Mouse (Mus musculus) kidney, postnatal 25 days (tissue): ENCODE results near the gene Tex45.

Source experiments
- DNase-seq, 2 experiments: peaks; one replicate each; pipeline ENCODE4 v3.0.0; 2021; ENCODE audit warnings: mixed read lengths in 2 of 2

Gene Tex45

GRCm38 (mm10) chr8:3470562-3470961 lies at the start of gene Tex45:
Tex45 (plus strand) TSS chr8:3470862.
- no peak for DNase-seq

- DNase-seq: no peak
These were observed 49.2 kb upstream of the Tex45 start for GRCm38 (mm10) chr8:3421507-3421906.

- DNase-seq: no peak
These were observed 45.4 kb upstream of the Tex45 start for GRCm38 (mm10) chr8:3425217-3425616.

DNA sequence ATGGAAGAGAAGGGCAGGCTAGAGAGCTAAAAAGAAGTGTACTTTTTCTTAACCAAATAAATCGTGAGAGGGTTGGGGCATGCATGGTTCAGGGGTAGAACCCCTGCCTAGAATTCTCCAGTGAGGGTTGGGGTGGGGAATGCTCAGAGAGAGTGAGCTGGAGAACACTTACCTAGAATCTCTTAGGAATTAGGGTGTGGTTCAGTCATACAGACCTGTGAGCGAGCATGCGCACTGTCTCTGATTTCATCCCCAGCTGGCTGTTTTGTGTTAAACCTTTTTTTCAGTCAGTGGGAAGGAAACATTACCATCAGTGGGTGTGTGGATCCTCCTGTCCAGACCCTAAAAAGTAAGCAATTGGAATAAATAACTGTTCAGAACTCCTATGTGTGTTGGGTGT lies 44.5 kb upstream of the Tex45 start:
- DNase-seq: no peak

GRCm38 (mm10) chr8:3428426-3428825 lies 42.2 kb upstream of the Tex45 start:
- DNase-seq: no peak

GRCm38 (mm10) chr8:3429966-3430365 lies 40.7 kb upstream of the Tex45 start:
- DNase-seq: peak; percentile 76 to 84

DNA sequence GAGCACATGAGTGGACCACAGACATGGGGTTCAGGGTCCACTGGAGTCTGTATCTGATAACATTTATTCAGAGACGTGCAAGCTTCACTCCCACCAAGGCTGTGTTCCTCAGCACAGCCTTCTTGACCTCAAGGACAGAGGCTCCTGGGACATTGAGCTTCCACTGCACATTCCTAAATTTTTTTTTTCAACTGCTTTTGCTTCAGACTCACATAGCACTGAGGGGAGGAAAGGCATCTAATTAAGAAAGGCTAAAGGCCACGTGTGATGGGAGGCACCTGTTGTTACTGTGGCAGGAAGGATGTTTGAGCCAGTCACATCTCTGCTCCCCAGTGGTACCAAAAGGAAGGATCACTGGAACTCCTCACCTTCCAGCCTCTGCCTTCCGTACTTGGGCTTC lies 39.5 kb upstream of the Tex45 start:
- DNase-seq: no peak

GRCm38 (mm10) chr8:3436492-3436891 lies 34.2 kb upstream of the Tex45 start:
- no peak for DNase-seq

DNA sequence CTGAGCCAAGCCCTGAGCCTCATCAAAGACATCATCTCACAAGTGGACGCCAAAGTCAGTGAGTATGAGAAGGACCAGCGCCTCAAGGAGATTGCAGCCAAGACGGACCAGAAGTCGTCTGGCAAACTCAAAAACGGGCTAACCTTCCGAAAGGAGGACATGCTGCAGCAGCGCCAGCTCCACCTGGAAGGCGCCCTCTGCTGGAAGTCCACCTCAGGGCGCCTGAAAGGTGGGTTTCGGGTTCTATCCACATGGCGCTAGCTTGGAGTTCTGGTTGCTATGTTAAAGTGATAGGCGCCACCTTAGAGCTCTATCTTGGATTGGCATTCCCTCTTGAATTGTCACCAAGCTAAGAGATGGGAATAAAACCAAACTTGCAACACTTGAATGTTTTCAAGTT lies 31.2 kb upstream of the Tex45 start:
- no peak for DNase-seq

DNA sequence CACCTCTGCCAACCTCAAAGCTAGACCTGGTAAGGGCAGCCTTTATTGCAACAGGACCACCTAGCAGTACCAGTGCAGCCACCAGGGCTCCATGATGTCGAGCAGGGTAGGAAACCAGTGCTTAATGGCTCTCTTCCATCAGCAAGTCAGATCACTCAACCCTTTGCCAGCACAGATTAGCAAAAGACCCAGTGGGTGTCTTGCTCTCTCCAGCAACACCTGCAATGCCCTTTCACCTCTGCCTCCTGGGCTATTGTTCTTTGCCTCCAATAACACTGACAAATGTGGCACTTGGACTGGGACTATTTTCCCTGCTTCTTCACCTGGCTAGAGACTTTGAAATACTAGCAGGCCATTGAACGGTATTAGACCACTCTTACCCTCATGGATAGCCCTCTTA lies 21.4 kb upstream of the Tex45 start:
- DNase-seq: no peak

DNA sequence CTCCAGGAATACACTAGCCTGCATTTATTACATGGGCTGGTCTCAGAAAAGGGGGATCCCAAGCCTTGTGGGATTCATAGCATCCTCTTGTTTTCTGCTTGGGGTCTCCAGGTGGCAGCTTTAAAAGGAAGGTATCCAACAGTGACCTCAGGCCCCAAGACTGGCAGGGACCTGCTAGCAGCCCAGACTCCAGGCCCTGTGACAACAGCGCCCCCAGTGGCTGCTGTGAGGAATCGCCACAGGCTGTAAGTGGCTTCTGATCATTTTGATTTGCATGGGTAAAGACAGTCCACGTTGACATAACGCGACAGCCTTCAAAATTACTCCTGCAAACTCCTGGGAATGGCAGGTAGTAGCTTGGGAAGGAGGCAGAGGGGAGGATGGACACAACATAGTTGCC lies 20.0 kb upstream of the Tex45 start:
- DNase-seq: peak; percentile 33 to 51

DNA sequence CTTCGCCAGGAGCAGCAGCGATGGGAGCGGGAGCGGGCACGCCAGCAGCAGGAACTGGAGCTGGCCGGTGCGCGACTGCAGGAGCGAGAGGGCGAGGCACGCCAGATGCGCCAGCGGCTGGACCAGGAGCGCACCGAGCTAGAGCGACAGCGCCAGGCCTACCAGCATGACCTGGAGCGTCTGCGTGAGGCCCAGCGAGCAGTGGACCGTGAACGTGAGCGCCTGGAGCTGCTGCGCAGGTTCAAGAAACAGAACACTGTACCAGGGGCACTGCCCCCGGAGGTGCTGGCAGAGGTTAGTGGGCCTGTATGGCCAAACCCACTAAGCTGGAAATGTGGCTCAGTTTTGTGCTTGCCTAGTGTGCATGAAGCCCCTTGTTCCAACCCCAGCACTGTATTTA lies 18.7 kb upstream of the Tex45 start:
- peak; percentile 36 to 79 for DNase-seq

- peak; percentile 31 to 62 for DNase-seq
These were observed 7.4 kb upstream of the Tex45 start for GRCm38 (mm10) chr8:3463248-3463647.

GRCm38 (mm10) chr8:3464309-3464708 lies 6.4 kb upstream of the Tex45 start:
- peak; percentile 50 to 52 for DNase-seq

DNA sequence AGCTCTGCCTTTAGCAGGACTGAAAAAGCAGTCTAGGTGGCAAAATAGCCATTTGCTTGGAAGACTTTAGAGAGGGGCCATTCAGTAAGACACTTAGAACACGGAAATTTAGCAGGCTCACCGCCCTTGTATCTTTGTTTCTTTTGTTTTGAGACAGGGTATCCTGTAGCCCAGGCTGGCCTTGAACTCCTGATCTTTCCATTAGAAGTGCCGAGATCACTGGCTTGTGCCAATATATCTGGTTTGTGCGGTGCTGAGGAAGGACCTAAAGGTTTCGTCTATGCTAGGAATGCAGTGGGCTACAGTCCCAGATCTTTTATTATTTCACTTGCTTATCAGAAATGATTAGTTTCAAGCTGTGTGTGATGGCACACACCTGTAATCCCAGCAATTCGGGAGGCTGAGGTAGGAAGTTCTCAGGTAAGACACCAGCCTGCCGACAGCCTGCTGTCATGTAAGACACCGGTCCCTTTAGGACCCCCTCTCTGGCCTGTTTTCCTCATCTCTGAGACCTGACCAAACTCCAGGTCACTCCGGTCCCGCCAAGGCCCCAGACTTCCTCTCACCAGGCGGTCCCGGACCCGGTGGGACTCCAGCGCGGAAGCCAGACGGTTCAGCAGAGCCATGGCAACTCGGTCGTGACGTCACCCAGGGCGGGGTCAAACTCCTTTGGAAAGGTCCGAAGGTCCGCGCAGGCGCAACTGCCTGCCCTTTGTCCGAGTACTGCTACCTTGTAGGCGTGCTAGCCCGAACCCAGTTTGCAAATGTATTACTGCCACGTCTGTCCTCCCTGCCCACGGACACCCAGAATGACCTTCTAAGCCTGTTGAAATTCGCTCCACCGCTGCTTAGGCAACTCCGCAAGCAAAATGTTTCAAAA lies 3.4 kb upstream of the Tex45 start, which contains the start of gene Pex11g:
Gene Pex11g, minus strand, starts transcription at position 675 of the 880 bp plus-strand sequence.
- DNase-seq: peak; percentile 99 to 100

GRCm38 (mm10) chr8:3467886-3468545 lies 2.6 kb upstream of the Tex45 start:
- DNase-seq: no peak

GRCm38 (mm10) chr8:3468838-3469237 lies 1.8 kb upstream of the Tex45 start:
- no peak for DNase-seq

- DNase-seq: no peak
These were observed 5.2 kb downstream of the Tex45 start for GRCm38 (mm10) chr8:3475715-3476429.

DNA sequence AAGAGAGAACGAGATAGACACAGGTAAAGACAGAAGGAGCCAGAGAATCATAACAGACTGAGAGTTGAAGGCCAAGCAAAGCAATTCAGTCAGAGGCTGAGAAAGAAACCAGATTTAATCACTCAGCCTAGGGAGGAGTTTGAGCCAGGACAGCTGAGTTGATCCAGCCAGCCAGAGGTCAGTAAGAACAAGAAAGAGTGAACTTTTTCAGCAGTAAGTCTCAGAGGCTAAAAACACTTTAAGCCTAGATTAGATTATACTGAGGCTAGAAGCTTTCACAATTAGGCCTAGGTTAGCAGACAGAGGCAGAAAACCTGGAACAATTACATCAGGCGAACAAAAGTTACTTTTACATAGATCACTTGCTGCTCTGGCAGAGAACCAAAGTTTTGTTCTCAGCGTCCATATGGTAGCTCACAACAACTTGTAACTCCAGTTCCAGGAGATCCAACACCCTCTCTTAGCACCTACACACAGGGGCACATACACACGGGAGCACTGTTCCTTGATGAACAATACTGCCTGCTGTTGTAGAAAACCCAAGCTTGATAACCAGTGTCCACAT lies 9.6 kb downstream of the Tex45 start:
- DNase-seq: no peak

DNA sequence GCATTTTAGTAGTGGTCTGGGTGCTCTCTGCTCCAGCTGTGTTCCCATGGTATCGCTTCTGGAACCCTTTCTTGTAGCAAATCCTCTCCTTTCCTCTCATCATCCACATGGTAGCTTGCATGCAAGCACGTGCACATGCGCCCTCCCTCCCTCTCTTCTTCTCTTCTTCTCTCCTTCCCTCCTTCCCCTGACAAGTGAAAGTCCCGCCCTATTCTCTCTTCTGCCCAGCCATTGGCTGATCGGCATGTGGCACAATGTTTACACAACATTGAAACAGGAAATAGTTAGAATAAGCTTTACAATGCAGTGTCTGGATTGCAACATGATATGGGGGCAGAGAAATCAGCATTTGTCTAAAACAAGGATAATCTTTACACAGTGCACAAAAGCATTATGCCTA lies 10.9 kb downstream of the Tex45 start:
- DNase-seq: no peak

- DNase-seq: no peak
These were observed 11.6 kb downstream of the Tex45 start for GRCm38 (mm10) chr8:3482240-3482740.

GRCm38 (mm10) chr8:3483546-3483945 lies 12.9 kb downstream of the Tex45 start:
- DNase-seq: no peak

DNA sequence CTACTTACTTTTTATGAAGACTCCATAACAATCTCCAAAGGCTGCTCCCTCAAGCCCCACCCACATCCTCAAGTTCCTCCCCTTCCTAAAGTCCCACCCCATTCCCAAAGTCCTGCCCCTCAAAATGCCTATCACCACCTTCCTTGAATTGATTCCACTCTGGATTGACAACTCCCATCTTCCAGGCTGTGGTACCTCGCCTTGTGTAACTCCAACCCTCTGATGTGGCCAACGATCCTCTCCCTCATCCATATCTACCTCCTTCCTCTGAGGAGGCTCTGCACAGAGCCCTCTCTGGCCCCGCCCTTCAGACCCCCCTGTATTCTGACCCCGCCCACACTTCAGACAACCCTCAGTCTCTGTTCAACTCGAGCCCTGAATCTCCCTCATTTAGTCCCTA lies 14.5 kb downstream of the Tex45 start:
- DNase-seq: no peak
